Mouse (Mus musculus) myocyte (in vitro differentiated cells): ENCODE data around the gene Mthfd2.
A peak's percentile ranks its signal among the peaks of the same experiment; 100 is the strongest.

Experiments
- CEBPB ChIP-seq: IDR thresholded peaks from 2 replicates; pipeline ENCODE4 v1.6.1; 2011; ENCODE audit warnings: mild to moderate bottlenecking, moderate library complexity; ENCODE audit not compliant: poor library complexity, insufficient read depth, severe bottlenecking
- E2F4 ChIP-seq: IDR thresholded peaks from one replicate; pipeline ENCODE4 v1.6.1; 2011; ENCODE audit warnings: mild to moderate bottlenecking, control low read depth, moderate library complexity; ENCODE audit not compliant: insufficient read depth
- MAX ChIP-seq: IDR thresholded peaks from one replicate; pipeline ENCODE4 v1.6.1; 2011; ENCODE audit warnings: low read depth, mild to moderate bottlenecking, control low read depth
- POLR2A ChIP-seq: IDR thresholded peaks from one replicate; pipeline ENCODE4 v1.6.1; 2011; ENCODE audit warnings: low read depth, mild to moderate bottlenecking, control low read depth, moderate library complexity; ENCODE audit not compliant: insufficient read length
- POLR2AphosphoS2 ChIP-seq: IDR thresholded peaks from one replicate; pipeline ENCODE4 v1.6.1; 2011; ENCODE audit warnings: low read depth, control low read depth; ENCODE audit not compliant: insufficient read length
- TCF12 ChIP-seq: IDR thresholded peaks from one replicate; pipeline ENCODE4 v1.6.1; 2011; ENCODE audit warnings: mild to moderate bottlenecking, control low read depth; ENCODE audit not compliant: poor library complexity, insufficient read depth, severe bottlenecking
- USF1 ChIP-seq: IDR thresholded peaks from one replicate; pipeline ENCODE4 v1.6.1; 2011; ENCODE audit warnings: low read depth, mild to moderate bottlenecking, control low read depth, moderate library complexity

DNA sequence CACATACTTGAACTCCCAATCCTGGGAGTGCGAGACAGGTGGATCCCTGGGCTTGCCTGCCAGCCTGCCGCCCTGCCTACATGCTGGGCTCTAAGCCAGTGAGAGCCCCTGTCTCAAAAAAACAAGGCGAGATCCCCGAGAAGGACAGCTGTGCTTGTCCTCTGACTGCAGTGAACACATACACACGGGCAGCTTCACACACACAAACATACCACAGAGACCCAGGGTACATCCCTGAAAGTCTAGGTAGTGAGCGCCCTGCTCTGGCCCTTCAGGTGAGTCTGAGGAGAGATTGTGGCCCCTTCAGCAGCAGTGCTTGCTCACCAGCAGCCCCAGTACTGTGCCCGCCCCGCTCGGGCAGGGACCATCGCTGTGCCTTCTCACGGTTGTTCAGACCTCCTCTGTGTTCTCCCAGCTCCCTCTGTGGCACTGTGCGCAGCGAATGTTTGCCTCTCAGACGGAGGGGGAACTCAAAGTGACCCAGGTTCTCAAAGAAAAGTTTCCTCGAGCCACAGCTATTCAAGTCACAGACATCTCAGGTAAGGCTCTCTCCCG, 25.2 kb upstream of the Mthfd2 start:
- peak; percentile 10 for TF ChIP-seq POLR2AphosphoS2
- TF ChIP-seq TCF12, result no peak
- TF ChIP-seq USF1, result no peak
- TF ChIP-seq MAX, result no peak
- no peak for TF ChIP-seq CEBPB
- TF ChIP-seq POLR2A, result no peak
- no peak for TF ChIP-seq E2F4
